15 mouse cellular contexts compared by ENCODE assay signal in genomic region chr9:62484107-62484506, GRCm38 (mm10). TPM values are rescaled to one million over a fixed set of nuclear protein-coding genes. Genes with fewer than 3 reads are reported as not detected.
A peak's percentile ranks its signal among the peaks of the same experiment; 100 is the strongest.
DNase-seq lines count a peak whose midpoint lies in the region; ATAC-seq and TF ChIP-seq lines count a peak whose summit lies in the region.
"Had no signal": no experiment of that assay in that cellular context is flagged by ENCODE, and none has a peak within 500 bp of the region (broad histone marks: within the 10 kb centered on the region; RNA-seq: fewer than 3 reads in every experiment).

No protein-coding gene starts in this region.

- no peaks in the 10 kb centered on the region for H3K27me3 ChIP-seq in forebrain, embryonic 12.5 days
- H3K27me3 ChIP-seq in forebrain, embryonic 11.5 days (ENCODE audit: control insufficient read depth, insufficient read depth, low read length): no peaks in the 10 kb centered on the region
- no peaks in the 10 kb centered on the region for H3K27me3 ChIP-seq in midbrain, embryonic 12.5 days
- no peaks in the 10 kb centered on the region for H3K27me3 ChIP-seq in midbrain, embryonic 10.5 days (ENCODE audit: low read depth, poor library complexity, severe bottlenecking)
- H3K27me3 ChIP-seq in hindbrain, embryonic 12.5 days: no peaks in the 10 kb centered on the region
- H3K27me3 ChIP-seq in myocyte (ENCODE audit: control insufficient read depth, insufficient read depth, insufficient read length): no peaks in the 10 kb centered on the region
- H3K27me3 ChIP-seq: limb, embryonic 15.5 days; lung, embryonic 15.5 days had no signal

- no peak for TF ChIP-seq POLR2A in myocyte (IDR thresholded peaks at IDR 0.05; ENCODE audit: insufficient read length, low read depth)

- H3ac ChIP-seq in myocyte (ENCODE audit: control insufficient read depth, insufficient read length): no peak overlapping the region

- H3K9me3 ChIP-seq in forebrain, embryonic 12.5 days: no peaks in the 10 kb centered on the region
- no peaks in the 10 kb centered on the region for H3K9me3 ChIP-seq in forebrain, embryonic 11.5 days (ENCODE audit: control insufficient read depth, low read length)
- no peaks in the 10 kb centered on the region for H3K9me3 ChIP-seq in midbrain, embryonic 12.5 days
- H3K9me3 ChIP-seq in midbrain, embryonic 10.5 days (replicated peaks): no peaks in the 10 kb centered on the region
- no peaks in the 10 kb centered on the region for H3K9me3 ChIP-seq in hindbrain, embryonic 12.5 days (replicated peaks)
- H3K9me3 ChIP-seq: limb, embryonic 15.5 days; lung, embryonic 15.5 days had no signal

- H3K36me3 ChIP-seq in forebrain, embryonic 12.5 days (replicated peaks): peaks cover 13% of the 10 kb centered on the region; the same call in 1 of the 2 replicates
- H3K36me3 ChIP-seq in forebrain, embryonic 11.5 days (ENCODE audit: control insufficient read depth, insufficient read depth, low read length): no peaks in the 10 kb centered on the region
- 0 out of 2 replicates have a peak, but pooled peaks cover 5% of the 10 kb centered on the region for H3K36me3 ChIP-seq in midbrain, embryonic 12.5 days
- H3K36me3 ChIP-seq in midbrain, embryonic 10.5 days: 0 out of 2 replicates have a peak, but pooled peaks cover 4% of the 10 kb centered on the region
- peaks cover 4% of the 10 kb centered on the region for H3K36me3 ChIP-seq in hindbrain, embryonic 12.5 days
- no peaks in the 10 kb centered on the region for H3K36me3 ChIP-seq in myocyte (ENCODE audit: control insufficient read depth, insufficient read depth)
- H3K36me3 ChIP-seq: limb, embryonic 15.5 days; lung, embryonic 15.5 days had no signal

- no peak for DNase-seq in forebrain, embryonic 11.5 days (ENCODE audit: low spot score)
- DNase-seq in midbrain, embryonic 10.5 days (ENCODE audit: low spot score): no peak
- no peak for DNase-seq in kidney, postnatal 14 days
- DNase-seq in adrenal gland, postnatal 14 days: no peak
- DNase-seq: heart, postnatal 10 days; kidney, adult 18-20 months had no signal

- peak; percentile 11; the same call in 1 of the 2 replicates for ATAC-seq in forebrain, embryonic 12.5 days (ENCODE audit: low FRiP score)
- ATAC-seq in forebrain, embryonic 11.5 days (replicated peaks; ENCODE audit: low FRiP score): no peak
- ATAC-seq in midbrain, embryonic 12.5 days (ENCODE audit: low FRiP score, low read depth): 0 out of 2 replicates have a peak, but pooled peaks have one; percentile 27
- ATAC-seq in hindbrain, embryonic 12.5 days (ENCODE audit: low FRiP score): peak; percentile 67; the same call in 1 of the 2 replicates
- ATAC-seq: activated CD4-positive, CD25-positive, alpha-beta regulatory T cell, adult 4 months had no signal

- no peak overlapping the region for H3K9ac ChIP-seq in forebrain, embryonic 12.5 days
- H3K9ac ChIP-seq in forebrain, embryonic 11.5 days (ENCODE audit: low read length): no peak overlapping the region
- H3K9ac ChIP-seq in midbrain, embryonic 12.5 days (replicated peaks): no peak overlapping the region
- H3K9ac ChIP-seq in hindbrain, embryonic 12.5 days: no peak overlapping the region
- H3K9ac ChIP-seq: limb, embryonic 15.5 days; lung, embryonic 15.5 days had no signal

- H3K27ac ChIP-seq in forebrain, embryonic 12.5 days: peak overlapping the region; percentile 16; the same call in 1 of the 2 replicates
- H3K27ac ChIP-seq in forebrain, embryonic 11.5 days (ENCODE audit: low read depth, low read length): no peak overlapping the region
- H3K27ac ChIP-seq in midbrain, embryonic 12.5 days (replicated peaks): no peak overlapping the region
- H3K27ac ChIP-seq in midbrain, embryonic 10.5 days (replicated peaks): no peak overlapping the region
- H3K27ac ChIP-seq in hindbrain, embryonic 12.5 days: no peak overlapping the region
- H3K27ac ChIP-seq: limb, embryonic 15.5 days; lung, embryonic 15.5 days had no signal

- H3K4me3 ChIP-seq in forebrain, embryonic 12.5 days (replicated peaks): no peak overlapping the region
- no peak overlapping the region for H3K4me3 ChIP-seq in forebrain, embryonic 11.5 days (ENCODE audit: low read depth, low read length)
- H3K4me3 ChIP-seq in midbrain, embryonic 12.5 days: no peak overlapping the region
- H3K4me3 ChIP-seq in midbrain, embryonic 10.5 days: no peak overlapping the region
- no peak overlapping the region for H3K4me3 ChIP-seq in hindbrain, embryonic 12.5 days
- H3K4me3 ChIP-seq in myocyte: no peak overlapping the region
- H3K4me3 ChIP-seq: erythroblast, embryonic 14.5 days; limb, embryonic 15.5 days; lung, embryonic 15.5 days had no signal

- peaks cover 45% of the 10 kb centered on the region for H3K4me1 ChIP-seq in forebrain, embryonic 12.5 days
- peaks cover 4% of the 10 kb centered on the region; the same call in 1 of the 2 replicates for H3K4me1 ChIP-seq in forebrain, embryonic 11.5 days (replicated peaks; ENCODE audit: control insufficient read depth, insufficient read depth, low read length)
- H3K4me1 ChIP-seq in midbrain, embryonic 12.5 days: peaks cover 47% of the 10 kb centered on the region
- H3K4me1 ChIP-seq in midbrain, embryonic 10.5 days: peaks cover 40% of the 10 kb centered on the region
- H3K4me1 ChIP-seq in hindbrain, embryonic 12.5 days: peaks cover 41% of the 10 kb centered on the region

- 45% methylated on average over 4 of the region's 4 CpGs for WGBS in forebrain, embryonic 12.5 days
- WGBS in forebrain, embryonic 11.5 days: 66% methylated on average over 4 of the region's 4 CpGs
- 35% methylated on average over 4 of the region's 4 CpGs for WGBS in midbrain, embryonic 12.5 days
- WGBS in midbrain, embryonic 10.5 days: 60% methylated on average over 4 of the region's 4 CpGs
- 22% methylated on average over 4 of the region's 4 CpGs for WGBS in hindbrain, embryonic 12.5 days

- no peaks in the 10 kb centered on the region for H3K79me2 ChIP-seq in myocyte (ENCODE audit: control insufficient read depth, insufficient read depth)

- H3K4me2 ChIP-seq in forebrain, embryonic 12.5 days: no peak overlapping the region
- H3K4me2 ChIP-seq in forebrain, embryonic 11.5 days (ENCODE audit: low read depth, low read length, severe bottlenecking): no peak overlapping the region
- no peak overlapping the region for H3K4me2 ChIP-seq in midbrain, embryonic 12.5 days (replicated peaks)
- H3K4me2 ChIP-seq in hindbrain, embryonic 12.5 days (replicated peaks): no peak overlapping the region
- no peak overlapping the region for H3K4me2 ChIP-seq in myocyte (ENCODE audit: low read depth)
- H3K4me2 ChIP-seq: limb, embryonic 15.5 days; lung, embryonic 15.5 days had no signal

TF ChIP-seq in myocyte, 11 proteins besides CTCF, POLR2A, EP300 and RAD21:
- TF ChIP-seq USF1 (IDR thresholded peaks at IDR 0.05; ENCODE audit: low read depth) (no peak), TCF12 (IDR thresholded peaks at IDR 0.05; ENCODE audit: insufficient read depth, poor library complexity, severe bottlenecking) (no peak), MAX (IDR thresholded peaks at IDR 0.05; ENCODE audit: low read depth) (no peak), POLR2AphosphoS2 (IDR thresholded peaks at IDR 0.05; ENCODE audit: insufficient read length, low read depth) (no peak), MYOG (IDR thresholded peaks at IDR 0.05; ENCODE audit: control insufficient read depth in 1 of 3, insufficient read depth in 1 of 3, insufficient read length in 2 of 3, low read depth in 2 of 3) (peak; percentile 12 to 67 (median 14)), REST (IDR thresholded peaks at IDR 0.05; ENCODE audit: insufficient read depth, insufficient read length) (no peak), TCF3 (IDR thresholded peaks at IDR 0.05; ENCODE audit: insufficient read length, low read depth) (no peak), E2F4 (IDR thresholded peaks at IDR 0.05; ENCODE audit: insufficient read depth) (no peak), MYOD1 (IDR thresholded peaks at IDR 0.05; ENCODE audit: control insufficient read depth in 1 of 3, insufficient read length in 2 of 3, low read depth in 2 of 3) (peak in 1 of 3 experiments; percentile 21), CEBPB (IDR thresholded peaks at IDR 0.05; ENCODE audit: insufficient read depth, poor library complexity, severe bottlenecking) (no peak), SRF (IDR thresholded peaks at IDR 0.05; ENCODE audit: control insufficient read depth, insufficient read length, low read depth) (no peak)

RNA-seq across cellular contexts. Expression of gene Coro2b, which starts 52.7 kb away (rescaled TPM):
- 37.6 and 38.1 TPM in 2 replicates for polyA plus RNA-seq in forebrain, embryonic 12.5 days (2016; fragmentation: Nextera tagmentation; extraction: Ambion mirVana)
- polyA plus RNA-seq in forebrain, embryonic 11.5 days (2014; fragmentation: Nextera tagmentation; extraction: Ambion mirVana): 24.0 and 26.5 TPM in 2 replicates
- 28.9 and 34.0 TPM in 2 replicates for polyA plus RNA-seq in midbrain, embryonic 12.5 days (2016; fragmentation: Nextera tagmentation; extraction: Ambion mirVana)
- polyA plus RNA-seq in midbrain, embryonic 10.5 days (2016; fragmentation: Nextera tagmentation; extraction: Ambion mirVana): 12.8 and 16.2 TPM in 2 replicates
- 34.2 and 36.9 TPM in 2 replicates for polyA plus RNA-seq in hindbrain, embryonic 12.5 days (2016; fragmentation: Nextera tagmentation; extraction: Ambion mirVana)
- 21.3 TPM for polyA plus RNA-seq in myocyte (2012; fragmentation: generic; extraction: Trizol)
- 15.9 and 20.6 TPM in 2 replicates for total RNA-seq in adrenal gland, postnatal 14 days (2021)
- total RNA-seq: MEL had no signal
- polyA plus RNA-seq: erythroblast, embryonic 14.5 days had no signal
